Mouse (Mus musculus) limb, embryonic 10.5 days (tissue): ENCODE data around the gene Sigmar1. TPM values are rescaled to one million over a fixed set of nuclear protein-coding genes. Genes with fewer than 3 reads are reported as not detected.
A peak's percentile ranks its signal among the peaks of the same experiment; 100 is the strongest.

Experiments
- DNase-seq: peaks from one replicate; pipeline ENCODE4 v3.0.0-alpha.2; 2017; ENCODE audit warnings: low spot score
- H3K27ac ChIP-seq: fragments of 300-500 bp; sonication (generic); 2 replicates; pipeline ENCODE4 v1.5.1; 2016; ENCODE audit warnings: mild to moderate bottlenecking
- H3K27me3 ChIP-seq: fragments of 300-500 bp; sonication (generic); 2 replicates; pipeline ENCODE4 v1.6.1; 2016; ENCODE audit warnings: low read depth, mild to moderate bottlenecking; ENCODE audit not compliant: poor library complexity, severe bottlenecking
- H3K36me3 ChIP-seq: fragments of 300-500 bp; sonication (generic); 2 replicates; pipeline ENCODE4 v1.6.1; 2016; ENCODE audit warnings: mild to moderate bottlenecking, moderate library complexity
- H3K4me1 ChIP-seq: fragments of 300-500 bp; sonication (generic); 2 replicates; pipeline ENCODE4 v1.6.1; 2016
- H3K4me3 ChIP-seq: fragments of 300-500 bp; sonication (generic); 2 replicates; pipeline ENCODE4 v1.5.1; 2016; ENCODE audit warnings: mild to moderate bottlenecking, moderate library complexity
- H3K9me3 ChIP-seq: fragments of 300-500 bp; sonication (generic); replicated peaks from 2 replicates; pipeline ENCODE4 v1.6.1; 2016; ENCODE audit warnings: mild to moderate bottlenecking
- WGBS: fragments of 180-500 bp; shearing (Covaris S2); methylation state at CpG from one replicate; pipeline ENCODE4 v1.1.7; 2016; 5-methylcytosine and 5-hydroxymethylcytosine counted together
- polyA plus RNA-seq: library from polyadenylated mRNA; unstranded; fragments of >200 nt; fragmentation: Nextera tagmentation; extraction: Ambion mirVana; gene quantifications from 2 replicates; pipeline ENCODE4 v1.2.1, GENCODE M21; 2016

The Sigmar1 gene
- polyA plus RNA-seq, 1 experiment from 2014 or later = 83.7 TPM

GRCm38 (mm10) chr4:41762099-41762687 lies 6.2 kb upstream of the Sigmar1 start:
- H3K27me3 ChIP-seq = no peaks in the 10 kb centered on the region
- peak overlapping the region; percentile 90 for H3K27ac ChIP-seq
- H3K4me1 ChIP-seq = peaks cover 54% of the 10 kb centered on the region
- peaks cover 40% of the 10 kb centered on the region for H3K36me3 ChIP-seq
- no peaks in the 10 kb centered on the region for H3K9me3 ChIP-seq
- DNase-seq = peak; percentile 80
- WGBS = 16% methylated on average over 8 of the region's 8 CpGs
- peak overlapping the region; percentile 64 for H3K4me3 ChIP-seq

DNA sequence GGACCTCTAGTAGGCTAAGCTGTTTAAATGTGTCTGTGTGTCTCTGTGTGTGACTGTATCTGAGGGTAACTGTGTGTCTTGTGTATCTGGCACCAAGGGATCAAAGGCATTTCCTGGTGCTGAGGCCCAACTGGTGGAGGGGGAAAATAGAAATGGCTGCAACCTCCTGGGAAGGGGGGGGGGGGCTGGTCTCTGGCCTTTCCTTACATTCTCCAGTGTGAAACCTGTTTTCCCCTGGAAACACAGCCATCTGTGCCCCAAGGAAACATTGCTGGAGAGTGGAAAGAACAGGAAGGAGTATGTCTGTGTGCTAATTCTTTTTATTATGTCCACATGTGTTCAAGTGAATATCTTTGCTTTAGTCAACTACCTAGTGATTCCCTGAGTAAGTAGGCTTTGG lies 5.7 kb upstream of the Sigmar1 start:
- Histone ChIP-seq H3K4me1 (peaks cover 57% of the 10 kb centered on the region), H3K9me3 (no peaks in the 10 kb centered on the region), H3K27ac (peak overlapping the region; percentile 90), H3K4me3 (peak overlapping the region; percentile 64), H3K36me3 (peaks cover 39% of the 10 kb centered on the region), H3K27me3 (no peaks in the 10 kb centered on the region)
- peak; percentile 40 for DNase-seq

DNA sequence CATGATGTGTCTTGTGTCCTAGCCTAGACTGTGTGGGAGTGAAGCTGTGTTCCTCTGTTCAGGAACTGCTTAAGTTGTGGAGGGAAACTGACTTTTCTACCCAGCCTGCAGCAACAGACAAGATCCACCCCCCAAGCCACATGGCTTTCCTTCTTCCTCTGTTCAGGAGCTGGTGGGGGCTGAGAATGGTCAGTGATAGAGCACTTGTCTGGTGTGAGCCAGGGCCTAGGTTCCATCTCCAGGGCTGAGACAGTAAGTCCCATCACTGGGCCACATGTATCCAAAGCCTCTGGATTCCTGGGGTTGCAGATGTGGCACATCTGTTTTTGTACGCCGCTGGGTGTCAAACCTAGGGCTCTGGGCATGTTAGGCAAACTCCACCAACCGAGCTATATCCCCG lies 5.0 kb upstream of the Sigmar1 start:
- H3K4me3 ChIP-seq = peak overlapping the region; percentile 64
- peak overlapping the region; percentile 90 for H3K27ac ChIP-seq
- peak; percentile 33 for DNase-seq
- no peaks in the 10 kb centered on the region for H3K9me3 ChIP-seq
- WGBS = 71% methylated on average over 4 of the region's 4 CpGs
- H3K4me1 ChIP-seq = peaks cover 63% of the 10 kb centered on the region
- peaks cover 32% of the 10 kb centered on the region for H3K36me3 ChIP-seq
- no peaks in the 10 kb centered on the region for H3K27me3 ChIP-seq

DNA sequence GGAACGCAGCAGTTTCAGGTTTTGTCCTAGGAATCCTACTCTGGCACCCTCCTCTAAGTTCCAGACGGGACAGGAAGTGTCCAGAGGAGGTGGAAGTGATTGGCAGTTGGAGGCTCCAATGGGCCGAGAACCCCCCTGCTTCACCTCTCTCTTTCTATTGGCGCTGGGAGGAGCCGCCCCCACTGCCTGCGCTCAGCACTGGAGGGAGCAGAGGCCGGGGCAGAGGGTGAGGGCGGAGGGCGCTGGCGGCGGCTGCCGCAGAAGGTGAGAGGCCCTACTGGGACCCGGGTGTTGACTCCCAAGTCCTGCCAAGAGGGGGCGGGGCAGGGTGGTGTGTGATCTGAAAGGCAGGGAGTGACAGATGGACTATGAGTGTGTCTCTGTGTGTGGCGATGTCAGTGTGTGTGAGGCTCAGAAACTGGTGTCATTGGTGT lies 4.3 kb upstream of the Sigmar1 start:
- no peaks in the 10 kb centered on the region for H3K27me3 ChIP-seq
- peak; percentile 88 for DNase-seq
- peaks cover 28% of the 10 kb centered on the region for H3K36me3 ChIP-seq
- H3K27ac ChIP-seq = peak overlapping the region; percentile 90
- no peaks in the 10 kb centered on the region for H3K9me3 ChIP-seq
- peak overlapping the region; percentile 64 for H3K4me3 ChIP-seq
- WGBS = 0% methylated on average over 15 of the region's 15 CpGs
- H3K4me1 ChIP-seq = peaks cover 63% of the 10 kb centered on the region

- WGBS = 32% methylated on average over 6 of the region's 6 CpGs
- Histone ChIP-seq H3K27ac (peak overlapping the region; percentile 90), H3K4me3 (peak overlapping the region; percentile 64), H3K27me3 (no peaks in the 10 kb centered on the region), H3K36me3 (peaks cover 27% of the 10 kb centered on the region), H3K4me1 (peaks cover 67% of the 10 kb centered on the region), H3K9me3 (no peaks in the 10 kb centered on the region)
- DNase-seq = no peak
Measured at GRCm38 (mm10) chr4:41759656-41760287, 3.8 kb upstream of the Sigmar1 start.

GRCm38 (mm10) chr4:41759206-41759605 lies 3.2 kb upstream of the Sigmar1 start:
- H3K9me3 ChIP-seq = no peaks in the 10 kb centered on the region
- H3K27me3 ChIP-seq = no peaks in the 10 kb centered on the region
- no peak overlapping the region for H3K4me3 ChIP-seq
- peaks cover 26% of the 10 kb centered on the region for H3K36me3 ChIP-seq
- 93% methylated on average over 9 of the region's 9 CpGs for WGBS
- DNase-seq = no peak
- H3K27ac ChIP-seq = peak overlapping the region; percentile 90
- H3K4me1 ChIP-seq = peaks cover 69% of the 10 kb centered on the region

- WGBS = 88% methylated on average over 4 of the region's 4 CpGs
Measured at GRCm38 (mm10) chr4:41758701-41759100, 2.7 kb upstream of the Sigmar1 start.

GRCm38 (mm10) chr4:41758021-41758420 lies 2.1 kb upstream of the Sigmar1 start:
- H3K27me3 ChIP-seq = no peaks in the 10 kb centered on the region
- no peak overlapping the region for H3K4me3 ChIP-seq
- H3K36me3 ChIP-seq = peaks cover 26% of the 10 kb centered on the region
- 68% methylated on average over 11 of the region's 11 CpGs for WGBS
- DNase-seq = no peak
- H3K27ac ChIP-seq = no peak overlapping the region
- H3K9me3 ChIP-seq = no peaks in the 10 kb centered on the region
- peaks cover 60% of the 10 kb centered on the region for H3K4me1 ChIP-seq

More at GRCm38 (mm10) chr4:41758701-41759100, 2.7 kb upstream of the Sigmar1 start:
- Histone ChIP-seq H3K27me3 (no peaks in the 10 kb centered on the region), H3K4me1 (peaks cover 67% of the 10 kb centered on the region), H3K4me3 (no peak overlapping the region), H3K9me3 (no peaks in the 10 kb centered on the region), H3K27ac (no peak overlapping the region), H3K36me3 (peaks cover 26% of the 10 kb centered on the region)
- no peak for DNase-seq

GRCm38 (mm10) chr4:41757321-41757720 lies 1.4 kb upstream of the Sigmar1 start:
- Histone ChIP-seq H3K9me3 (no peaks in the 10 kb centered on the region), H3K4me1 (peaks cover 53% of the 10 kb centered on the region), H3K27me3 (no peaks in the 10 kb centered on the region), H3K36me3 (peaks cover 26% of the 10 kb centered on the region), H3K4me3 (no peak overlapping the region), H3K27ac (no peak overlapping the region)
- DNase-seq = peak; percentile 30
- WGBS = 93% methylated on average over 13 of the region's 13 CpGs

DNA sequence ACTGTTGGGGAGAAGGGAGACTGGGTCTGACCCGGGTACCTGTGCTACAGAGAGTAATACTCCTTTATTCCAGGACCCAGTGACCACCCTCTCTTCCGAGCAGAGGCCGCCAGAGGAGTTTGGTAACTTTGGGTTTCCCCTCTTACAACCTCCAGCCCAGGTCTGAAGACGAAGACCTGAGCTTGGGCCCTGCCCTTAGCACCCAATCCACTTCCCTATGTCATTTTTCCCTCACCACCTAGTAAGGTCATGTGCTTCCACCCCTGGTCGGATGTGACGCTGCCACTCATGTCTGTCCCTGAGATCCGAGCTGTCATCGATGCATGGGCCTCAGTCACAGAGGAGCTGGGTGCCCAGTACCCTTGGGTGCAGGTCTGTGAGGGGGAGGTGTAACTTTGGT lies 483 bp upstream of the Sigmar1 start:
- Histone ChIP-seq H3K27me3 (no peaks in the 10 kb centered on the region), H3K4me1 (peaks cover 44% of the 10 kb centered on the region), H3K4me3 (peak overlapping the region; percentile 85), H3K27ac (peak overlapping the region; percentile 89), H3K9me3 (no peaks in the 10 kb centered on the region), H3K36me3 (peaks cover 26% of the 10 kb centered on the region)
- no peak for DNase-seq
- 78% methylated on average over 8 of the region's 8 CpGs for WGBS

DNA sequence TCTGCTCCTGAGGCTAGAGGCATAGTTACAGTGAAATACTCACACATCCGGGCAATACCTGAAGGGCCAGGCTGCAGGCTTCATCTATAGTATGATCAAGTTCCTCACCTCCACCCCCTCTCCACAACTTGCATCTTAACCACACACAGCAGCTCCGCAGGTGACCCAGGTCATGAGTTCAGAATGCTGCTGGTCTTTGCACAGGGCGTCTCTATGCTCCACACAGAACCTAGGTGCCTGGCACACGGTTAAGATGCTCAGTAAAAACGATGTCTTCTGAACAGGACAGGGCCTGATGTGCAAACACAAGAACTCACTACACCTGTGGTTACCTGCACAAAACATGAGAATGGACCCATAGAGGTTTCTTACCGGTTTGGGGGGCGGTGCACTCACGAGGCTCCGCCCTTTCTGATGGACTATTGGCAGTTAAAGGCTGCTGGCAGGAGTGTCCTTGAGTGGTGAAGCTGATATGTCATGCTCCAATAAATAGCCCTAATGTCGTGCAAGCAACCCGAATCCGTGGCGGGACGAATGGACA lies 1.1 kb downstream of the Sigmar1 start, which contains the start of gene Galt:
Gene Galt, plus strand, starts transcription at position 432 of the 541 bp plus-strand sequence.
- peak within 1 kb of the TSS; percentile 85 for H3K4me3 ChIP-seq

DNA sequence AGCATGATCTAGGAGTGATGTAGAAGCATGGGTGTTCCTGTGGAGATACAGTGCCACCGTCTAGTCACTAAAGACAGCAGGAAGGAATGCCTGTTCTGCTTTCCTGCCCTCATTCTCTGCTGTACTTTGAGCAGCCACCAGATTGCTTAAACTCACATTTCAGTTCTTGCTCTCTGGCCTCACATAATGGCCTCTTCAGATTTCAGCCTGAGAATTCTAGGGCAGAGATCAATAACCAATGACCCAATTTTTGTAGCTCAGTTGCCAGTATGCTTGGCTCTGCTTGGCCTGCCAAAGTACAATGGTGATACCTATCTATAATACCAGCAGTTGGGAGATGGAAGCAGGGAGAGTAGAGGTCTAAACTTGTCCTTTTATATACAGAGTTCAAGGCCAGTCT lies 10.9 kb downstream of the Sigmar1 start:
- no peak overlapping the region for H3K4me3 ChIP-seq
- H3K4me1 ChIP-seq = peaks cover 17% of the 10 kb centered on the region
- 73% methylated on average over 1 of the region's 1 CpGs for WGBS
- no peak overlapping the region for H3K27ac ChIP-seq
- peaks cover 10% of the 10 kb centered on the region; the same call in 1 of the 2 replicates for H3K9me3 ChIP-seq
- no peaks in the 10 kb centered on the region for H3K27me3 ChIP-seq
- DNase-seq = no peak
- H3K36me3 ChIP-seq = no peaks in the 10 kb centered on the region

More for the DNA sequence above, 1.1 kb downstream of the Sigmar1 start, which contains the start of gene Galt:
- no peaks in the 10 kb centered on the region for H3K27me3 ChIP-seq
- H3K4me1 ChIP-seq = peaks cover 29% of the 10 kb centered on the region
- H3K36me3 ChIP-seq = peaks cover 26% of the 10 kb centered on the region
- no peaks in the 10 kb centered on the region for H3K9me3 ChIP-seq
- 13% methylated on average over 14 of the region's 14 CpGs for WGBS
- H3K27ac ChIP-seq = peak within 1 kb of the TSS; percentile 89
- no peak for DNase-seq

GRCm38 (mm10) chr4:41744131-41744530 lies 11.8 kb downstream of the Sigmar1 start:
- Histone ChIP-seq H3K4me3 (no peak overlapping the region), H3K36me3 (peaks cover 4% of the 10 kb centered on the region), H3K27me3 (no peaks in the 10 kb centered on the region), H3K9me3 (peaks cover 10% of the 10 kb centered on the region; the same call in 1 of the 2 replicates), H3K4me1 (peaks cover 26% of the 10 kb centered on the region), H3K27ac (no peak overlapping the region)
- no peak for DNase-seq
- WGBS = 80% methylated on average over 2 of the region's 2 CpGs
